Mouse (Mus musculus) T-helper 1 cell (primary cell): ENCODE data around the gene Xylb.

Experiments
- in situ Hi-C: fragments of 300-600 bp; cut with MboI, MseI; formaldehyde crosslinking; loops from one replicate; pipeline ENCODE4 v1.15.1; 2025; ENCODE audit warnings: high pct_unique_total_duplicates

The Xylb gene

GRCm38 (mm10) chr9:119357331-119358057, at the start of gene Xylb:
TSS of gene Xylb (plus strand) at chr9:119357381.
- in situ Hi-C loops, result no loop called here

- in situ Hi-C loops, result no loop called here
Measured at GRCm38 (mm10) chr9:119309067-119309466, 48.1 kb upstream of the Xylb start.

GRCm38 (mm10) chr9:119313096-119313495, 44.1 kb upstream of the Xylb start:
- in situ Hi-C loops, result no loop called here

GRCm38 (mm10) chr9:119318891-119319290, 38.3 kb upstream of the Xylb start:
- in situ Hi-C loops, result no loop called here

- in situ Hi-C loops, result no loop called here
Measured at GRCm38 (mm10) chr9:119320446-119320845, 36.7 kb upstream of the Xylb start.

- in situ Hi-C loops, result no loop called here
Measured at GRCm38 (mm10) chr9:119320946-119321345, 36.2 kb upstream of the Xylb start.

GRCm38 (mm10) chr9:119321392-119322229, 35.6 kb upstream of the Xylb start:
- in situ Hi-C loops, result no loop called here

GRCm38 (mm10) chr9:119322289-119323259, 34.6 kb upstream of the Xylb start, which contains the start of gene Oxsr1:
TSS of gene Oxsr1 (minus strand) at chr9:119322427.
- in situ Hi-C loops, result no loop called here

- in situ Hi-C loops, result no loop called here
Measured at GRCm38 (mm10) chr9:119323260-119323645, 33.9 kb upstream of the Xylb start.

- in situ Hi-C loops, result no loop called here
Measured at GRCm38 (mm10) chr9:119324130-119324529, 33.1 kb upstream of the Xylb start.

- in situ Hi-C loops, result no loop called here
Measured at GRCm38 (mm10) chr9:119328488-119328887, 28.7 kb upstream of the Xylb start.

GRCm38 (mm10) chr9:119330186-119330963, 26.8 kb upstream of the Xylb start:
- in situ Hi-C loops, result loop anchor here (10.0 kb wide), 1 partner anchor 1234 kb away; no protein-coding TSS in a partner anchor

GRCm38 (mm10) chr9:119334324-119334723, 22.9 kb upstream of the Xylb start:
- in situ Hi-C loops, result loop anchor here (10.0 kb wide), 1 partner anchor 1230 kb away; no protein-coding TSS in a partner anchor

- in situ Hi-C loops, result loop anchor here (10.0 kb wide), 1 partner anchor 1230 kb away; no protein-coding TSS in a partner anchor
Measured at GRCm38 (mm10) chr9:119334834-119335233, 22.3 kb upstream of the Xylb start.

- in situ Hi-C loops, result loop anchor here (10.0 kb wide), 1 partner anchor 1229 kb away; no protein-coding TSS in a partner anchor
Measured at GRCm38 (mm10) chr9:119335571-119335970, 21.6 kb upstream of the Xylb start.

GRCm38 (mm10) chr9:119337842-119338241, 19.3 kb upstream of the Xylb start:
- in situ Hi-C loops, result loop anchor here (10.0 kb wide), 1 partner anchor 1227 kb away; no protein-coding TSS in a partner anchor

GRCm38 (mm10) chr9:119338350-119338749, 18.8 kb upstream of the Xylb start:
- in situ Hi-C loops, result loop anchor here (10.0 kb wide), 1 partner anchor 1226 kb away; no protein-coding TSS in a partner anchor

GRCm38 (mm10) chr9:119339106-119339505, 18.1 kb upstream of the Xylb start:
- in situ Hi-C loops, result loop anchor here (10.0 kb wide), 1 partner anchor 1226 kb away; no protein-coding TSS in a partner anchor

GRCm38 (mm10) chr9:119339558-119340211, 17.5 kb upstream of the Xylb start, which contains the start of gene Acaa1a:
TSS of gene Acaa1a (plus strand) at chr9:119339676.
- in situ Hi-C loops, result loop anchor here (10.0 kb wide), 1 partner anchor 1225 kb away; no protein-coding TSS in a partner anchor

GRCm38 (mm10) chr9:119340212-119340580, 17.0 kb upstream of the Xylb start:
- in situ Hi-C loops, result no loop called here
